Mouse (Mus musculus) spleen, adult 2 months (tissue): ENCODE measurements around the gene Gm49355.

Experiments
- CTCF ChIP-seq: fragments of 200-500 bp; IDR thresholded peaks from 2 replicates; pipeline ENCODE4 v1.5.1; 2011; ENCODE audit warnings: mild to moderate bottlenecking, inconsistent platforms; ENCODE audit not compliant: insufficient read depth, insufficient read length, insufficient replicate concordance; ENCODE audit errors: extremely low read depth
- POLR2A ChIP-seq: fragments of 200-500 bp; IDR thresholded peaks from 2 replicates; pipeline ENCODE4 v1.6.1; 2011; ENCODE audit warnings: low read depth, low read length, inconsistent platforms

DNA sequence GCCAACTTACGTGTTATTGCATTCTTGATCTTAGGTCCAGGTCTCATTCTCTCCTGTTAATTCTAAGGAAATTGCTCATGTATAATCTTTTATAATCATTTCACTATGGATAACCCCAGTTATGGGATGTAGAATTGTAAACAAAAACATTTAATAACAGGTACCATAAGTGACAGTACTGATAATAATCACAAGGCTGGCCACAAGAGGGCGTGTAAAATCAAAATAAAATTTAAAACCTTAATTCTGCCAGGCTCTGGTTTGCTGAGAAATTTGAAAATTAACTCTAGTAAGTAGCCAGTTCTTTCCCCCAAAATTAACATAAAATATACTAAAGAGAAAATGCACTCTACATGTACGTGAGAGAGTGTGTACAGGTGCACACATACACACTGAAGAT is 16.9 kb downstream of the Gm49355 start:
- TF ChIP-seq CTCF (no peak), POLR2A (no peak)
